Mouse (Mus musculus) lung, embryonic 16.5 days (tissue): ENCODE results near the gene Chd9. TPM values are rescaled to one million over a fixed set of nuclear protein-coding genes. Genes with fewer than 3 reads are reported as not detected.

Experiments used
- ATAC-seq: fragments of 200-750 bp; cut with Nextera tagmentation; 2 replicates; pipeline ENCODE4 v1.8.0; 2017; ENCODE audit warnings: low read depth, mild to moderate bottlenecking, moderate library complexity
- H3K27ac ChIP-seq: fragments of 300-500 bp; sonication (generic); 2 replicates; pipeline ENCODE4 v1.5.1; 2014; ENCODE audit warnings: mild to moderate bottlenecking, control low read depth, low read length
- H3K27me3 ChIP-seq: fragments of 300-500 bp; sonication (generic); 2 replicates; pipeline ENCODE4 v1.6.1; 2014; ENCODE audit warnings: low read depth, low read length, mixed read lengths; ENCODE audit not compliant: control insufficient read depth, insufficient read depth
- H3K36me3 ChIP-seq: fragments of 300-500 bp; sonication (generic); 2 replicates; pipeline ENCODE4 v1.6.1; 2014; ENCODE audit warnings: low read length; ENCODE audit not compliant: control insufficient read depth, insufficient read depth
- H3K4me1 ChIP-seq: fragments of 300-500 bp; sonication (generic); replicated peaks from 2 replicates; pipeline ENCODE4 v1.6.1; 2014; ENCODE audit warnings: low read length, mixed read lengths; ENCODE audit not compliant: control insufficient read depth, insufficient read depth
- H3K4me2 ChIP-seq: fragments of 300-500 bp; sonication (generic); 2 replicates; pipeline ENCODE4 v1.6.1; 2014; ENCODE audit warnings: low read depth, low read length, control low read depth
- H3K4me3 ChIP-seq: fragments of 300-500 bp; sonication (generic); 2 replicates; pipeline ENCODE4 v1.5.1; 2014; ENCODE audit warnings: mild to moderate bottlenecking, low read length, control low read depth
- H3K9ac ChIP-seq: fragments of 300-500 bp; sonication (generic); 2 replicates; pipeline ENCODE4 v1.6.1; 2014; ENCODE audit warnings: low read length, control low read depth
- H3K9me3 ChIP-seq: fragments of 300-500 bp; sonication (generic); 2 replicates; pipeline ENCODE4 v1.6.1; 2016; ENCODE audit warnings: low read length; ENCODE audit not compliant: control insufficient read depth
- WGBS: fragments of 180-500 bp; shearing (Covaris S2); extraction: QIAGEN DNeasy Blood & Tissue Kit; methylation state at CpG from one replicate; pipeline ENCODE4 v1.1.7; 2014; 5-methylcytosine and 5-hydroxymethylcytosine counted together
- polyA plus RNA-seq: library from polyadenylated mRNA; unstranded; fragments of >200 nt; fragmentation: Nextera tagmentation; extraction: Ambion mirVana; gene quantifications from 2 replicates; pipeline ENCODE4 v1.2.1, GENCODE M21; 2015

Chd9 gene
- polyA plus RNA-seq, 1 experiment from 2014 or later = 95.9 TPM

DNA sequence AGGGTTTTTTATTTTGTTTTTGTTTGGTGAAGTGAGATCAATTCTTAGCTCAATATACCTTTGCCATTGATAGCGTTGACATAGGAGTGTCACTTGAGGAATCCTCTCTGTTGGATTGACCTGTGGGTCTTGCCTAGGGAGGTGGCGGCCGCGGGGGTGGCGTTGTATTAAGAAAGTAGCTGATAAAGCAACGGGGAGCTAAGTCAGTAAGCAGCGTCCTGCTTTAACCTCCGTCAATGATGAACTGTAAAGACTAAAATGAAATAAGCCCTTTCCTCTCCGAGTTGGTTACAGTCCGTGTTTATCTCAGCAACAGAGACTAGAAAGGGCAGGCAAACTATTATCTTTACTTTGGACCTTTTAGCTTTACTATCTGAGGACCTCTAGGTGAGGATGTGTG is 241.3 kb downstream of the Chd9 start:
- no peaks in the 10 kb centered on the region for H3K36me3 ChIP-seq
- peak overlapping the region; percentile 92 for H3K9ac ChIP-seq
- no peaks in the 10 kb centered on the region for H3K9me3 ChIP-seq
- no peak overlapping the region for H3K27ac ChIP-seq
- H3K4me3 ChIP-seq = peak overlapping the region; percentile 95
- peaks cover 12% of the 10 kb centered on the region for H3K4me1 ChIP-seq
- peak overlapping the region; percentile 65 for H3K4me2 ChIP-seq
- WGBS = 5% methylated on average over 10 of the region's 10 CpGs
- H3K27me3 ChIP-seq = no peaks in the 10 kb centered on the region
- ATAC-seq = peak; percentile 17; the same call in 1 of the 2 replicates

DNA sequence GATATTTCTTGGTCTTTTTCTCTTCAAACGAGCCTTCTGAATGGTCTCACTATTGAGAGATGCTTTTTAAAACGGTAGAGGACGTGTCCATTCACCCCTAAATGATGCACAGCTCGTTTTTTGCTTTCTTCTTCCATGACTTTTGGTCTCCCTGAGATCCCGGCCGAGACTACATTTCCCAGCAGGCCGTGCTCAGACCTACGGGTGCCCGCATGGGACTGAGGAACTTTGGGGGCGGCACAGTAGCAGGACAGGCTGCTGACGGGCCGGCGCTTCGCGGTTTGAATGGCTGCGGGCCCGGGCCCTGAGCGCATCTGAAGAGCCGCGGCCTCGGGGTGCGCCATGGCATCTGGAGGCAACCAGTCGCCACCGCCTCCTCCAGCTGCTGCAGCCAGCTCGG is 241.7 kb downstream of the Chd9 start, which contains the start of gene Rbl2:
TSS of gene Rbl2 (plus strand) at position 224 of the 400 bp plus-strand sequence.
- peak within 1 kb of the TSS; percentile 65 for H3K4me2 ChIP-seq
- WGBS = 0% methylated on average over 25 of the region's 25 CpGs
- H3K4me3 ChIP-seq = peak within 1 kb of the TSS; percentile 95
- no peaks in the 10 kb centered on the region for H3K36me3 ChIP-seq
- no peaks in the 10 kb centered on the region for H3K27me3 ChIP-seq
- ATAC-seq = peak; percentile 98
- no peaks in the 10 kb centered on the region for H3K9me3 ChIP-seq
- H3K27ac ChIP-seq = peak within 1 kb of the TSS; percentile 87
- peaks cover 12% of the 10 kb centered on the region for H3K4me1 ChIP-seq
- peak within 1 kb of the TSS; percentile 92 for H3K9ac ChIP-seq

DNA sequence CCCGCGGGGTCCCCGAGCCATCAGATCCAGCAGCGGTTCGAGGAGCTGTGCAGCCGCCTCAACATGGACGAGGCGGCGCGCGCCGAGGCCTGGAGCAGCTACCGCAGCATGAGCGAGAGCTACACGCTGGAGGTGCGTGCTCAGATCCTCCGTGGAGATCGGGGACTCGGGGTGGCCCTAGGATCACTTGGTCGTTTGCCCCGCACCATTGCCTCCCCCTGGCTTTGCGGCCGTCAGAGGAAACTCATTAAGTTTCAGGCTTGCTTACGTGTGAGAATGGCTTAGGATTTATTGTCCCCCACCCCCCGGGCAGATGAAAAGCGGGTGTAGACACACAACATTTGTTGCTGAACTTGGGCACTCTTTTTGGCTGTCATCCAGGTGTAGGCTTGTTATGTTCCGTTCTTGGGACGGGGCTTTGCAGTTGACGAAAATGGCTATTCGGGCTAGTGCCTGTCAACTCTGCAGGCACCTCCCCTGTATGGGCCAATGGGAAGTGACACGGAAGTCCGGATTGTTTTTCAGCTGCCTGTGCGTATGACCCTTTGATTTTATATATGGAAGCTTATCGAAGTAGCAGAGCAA is 242.2 kb downstream of the Chd9 start:
- H3K27ac ChIP-seq = peak overlapping the region; percentile 87
- no peaks in the 10 kb centered on the region for H3K36me3 ChIP-seq
- H3K4me1 ChIP-seq = peaks cover 12% of the 10 kb centered on the region
- peak overlapping the region; percentile 95 for H3K4me3 ChIP-seq
- WGBS = under 1% methylated on average over 33 of the region's 34 CpGs
- ATAC-seq = peak; percentile 91
- H3K4me2 ChIP-seq = peak overlapping the region; percentile 65
- no peaks in the 10 kb centered on the region for H3K27me3 ChIP-seq
- peak overlapping the region; percentile 92 for H3K9ac ChIP-seq
- H3K9me3 ChIP-seq = no peaks in the 10 kb centered on the region

DNA sequence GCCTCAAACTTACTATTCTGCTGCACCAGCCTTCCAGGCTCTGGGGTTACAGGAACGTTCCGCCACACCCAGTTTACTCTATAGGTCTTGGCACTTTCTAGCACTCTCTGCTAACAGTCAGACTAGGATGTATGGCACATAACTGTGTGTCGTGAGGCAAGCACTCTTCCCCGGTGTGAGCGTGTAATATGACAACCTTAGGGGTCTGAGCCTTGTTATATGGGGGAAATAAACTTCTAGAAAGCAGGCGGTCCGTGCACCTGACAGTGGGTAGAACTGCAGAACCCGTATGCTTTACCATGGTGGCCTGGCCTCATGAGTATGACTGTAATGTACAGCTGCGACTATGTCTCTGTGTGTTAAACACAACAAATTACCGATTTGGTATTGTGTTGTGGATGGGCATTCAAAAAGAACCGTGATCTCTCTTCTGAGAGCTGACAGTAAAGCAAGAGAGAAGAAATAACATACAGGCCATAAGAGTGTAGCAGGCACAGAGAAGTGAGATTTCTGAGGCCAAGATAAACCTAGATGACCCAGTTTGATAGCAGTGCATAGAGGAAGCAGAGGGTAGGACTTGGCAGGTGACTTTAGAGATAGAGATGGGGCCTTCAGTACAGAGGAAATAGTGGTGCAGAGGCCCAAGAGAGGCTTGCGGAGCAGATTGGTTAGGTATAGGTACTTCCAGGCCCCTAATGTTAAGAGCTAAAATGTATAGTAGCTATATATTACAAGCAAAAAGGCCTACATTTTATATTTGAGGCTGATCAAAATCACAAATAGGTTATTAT is 249.1 kb downstream of the Chd9 start:
- peaks cover 18% of the 10 kb centered on the region for H3K36me3 ChIP-seq
- no peaks in the 10 kb centered on the region for H3K4me1 ChIP-seq
- no peak for ATAC-seq
- no peaks in the 10 kb centered on the region for H3K27me3 ChIP-seq
- no peak overlapping the region for H3K27ac ChIP-seq
- H3K4me2 ChIP-seq = no peak overlapping the region
- H3K4me3 ChIP-seq = no peak overlapping the region
- H3K9ac ChIP-seq = no peak overlapping the region
- H3K9me3 ChIP-seq = no peaks in the 10 kb centered on the region
- WGBS = 89% methylated on average over 12 of the region's 12 CpGs

DNA sequence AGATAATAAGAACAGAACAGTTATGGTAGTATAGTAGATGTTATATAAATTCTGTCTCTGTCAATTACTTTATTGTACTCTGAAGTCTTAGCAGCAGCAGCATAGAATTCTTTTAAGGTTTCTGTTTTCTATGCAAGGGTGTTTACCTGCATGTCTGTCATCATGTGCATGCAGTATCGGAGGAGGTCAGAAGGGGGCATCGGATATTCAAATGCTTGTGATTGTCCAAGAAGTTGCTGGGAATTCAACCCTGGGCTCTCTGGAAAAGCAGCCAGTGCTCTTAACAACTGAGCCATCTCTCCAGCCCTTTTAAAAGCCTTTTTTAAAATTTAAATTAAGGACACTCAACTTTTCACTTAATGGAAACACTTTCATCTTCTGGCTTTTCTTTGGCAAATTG is 251.5 kb downstream of the Chd9 start:
- no peak for ATAC-seq
- Histone ChIP-seq H3K9ac (no peak overlapping the region), H3K9me3 (no peaks in the 10 kb centered on the region), H3K27ac (no peak overlapping the region), H3K27me3 (no peaks in the 10 kb centered on the region), H3K4me2 (no peak overlapping the region), H3K4me3 (no peak overlapping the region), H3K36me3 (peaks cover 25% of the 10 kb centered on the region), H3K4me1 (no peaks in the 10 kb centered on the region)
- WGBS = 90% methylated on average over 2 of the region's 2 CpGs

DNA sequence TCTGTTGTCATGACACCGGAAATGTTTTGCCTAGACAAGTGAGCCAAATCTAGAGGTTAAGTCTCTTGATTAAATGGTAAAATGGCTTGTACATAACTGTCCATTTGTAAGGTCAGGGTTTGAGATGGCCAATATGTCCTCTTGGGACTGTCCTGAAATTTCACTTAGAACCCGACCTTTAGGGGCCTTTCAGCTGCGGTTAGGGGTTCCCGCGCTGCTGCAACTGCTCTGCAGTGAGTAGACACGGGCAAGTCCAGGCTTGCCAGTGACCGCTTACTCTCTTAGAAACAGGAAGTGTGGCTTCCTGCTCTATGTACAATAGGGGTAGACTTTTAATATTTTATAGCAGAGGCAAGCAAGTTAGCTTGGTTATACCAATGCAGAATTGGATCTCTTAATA is 253.8 kb downstream of the Chd9 start:
- Histone ChIP-seq H3K27me3 (no peaks in the 10 kb centered on the region), H3K27ac (no peak overlapping the region)

DNA sequence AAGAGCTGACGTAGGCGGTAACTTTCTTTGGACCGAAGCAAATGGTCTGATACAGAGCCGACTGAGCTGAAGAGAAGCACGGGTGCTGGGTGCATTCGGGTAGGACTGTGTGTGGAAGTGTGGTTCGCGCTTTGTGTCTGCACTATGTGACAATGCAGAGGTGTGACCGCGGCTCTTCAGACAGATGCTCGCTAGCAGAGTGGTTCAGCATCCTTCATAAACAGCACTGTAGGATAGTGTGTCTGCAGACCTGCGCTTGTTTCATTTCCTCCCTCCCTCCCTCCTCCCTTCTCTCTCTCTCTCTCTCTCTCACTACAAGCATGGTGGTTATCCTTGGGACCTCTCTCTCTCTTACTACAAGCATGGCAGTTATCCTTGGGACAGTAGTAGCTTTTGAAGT is 254.3 kb downstream of the Chd9 start:
- 89% methylated on average over 12 of the region's 12 CpGs for WGBS
- H3K27ac ChIP-seq = no peak overlapping the region
- H3K27me3 ChIP-seq = no peaks in the 10 kb centered on the region
- H3K4me3 ChIP-seq = no peak overlapping the region
- H3K9me3 ChIP-seq = no peaks in the 10 kb centered on the region
- H3K36me3 ChIP-seq = peaks cover 36% of the 10 kb centered on the region
- H3K4me2 ChIP-seq = no peak overlapping the region
- H3K4me1 ChIP-seq = no peaks in the 10 kb centered on the region
- ATAC-seq = no peak
- no peak overlapping the region for H3K9ac ChIP-seq

More for the DNA sequence above, 253.8 kb downstream of the Chd9 start:
- WGBS = 65% methylated on average over 7 of the region's 7 CpGs
- Histone ChIP-seq H3K4me2 (no peak overlapping the region), H3K9me3 (no peaks in the 10 kb centered on the region), H3K36me3 (peaks cover 35% of the 10 kb centered on the region), H3K4me1 (no peaks in the 10 kb centered on the region), H3K9ac (no peak overlapping the region), H3K4me3 (no peak overlapping the region)
- ATAC-seq = peak; percentile 59; the same call in 1 of the 2 replicates

DNA sequence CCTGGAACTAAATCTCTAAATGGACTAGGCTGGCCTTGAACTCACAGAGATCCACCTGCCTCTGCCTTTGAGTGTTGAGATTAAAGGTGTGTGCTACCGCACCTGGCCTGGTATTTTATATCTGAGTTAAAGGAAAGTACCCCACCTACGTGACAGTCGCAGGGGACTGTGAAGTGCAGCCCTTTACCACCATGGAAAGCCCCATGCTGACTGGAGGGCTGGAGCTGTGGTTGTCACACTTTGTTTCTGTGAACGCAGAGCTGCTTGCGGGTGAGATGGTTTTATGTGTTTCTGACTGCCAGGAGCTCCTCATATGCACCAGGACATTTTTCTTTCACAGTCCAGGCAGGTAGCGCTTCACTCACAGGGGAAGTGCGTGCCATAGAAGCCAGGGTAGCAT is 260.3 kb downstream of the Chd9 start:
- H3K36me3 ChIP-seq = peaks cover 31% of the 10 kb centered on the region
- no peak for ATAC-seq

DNA sequence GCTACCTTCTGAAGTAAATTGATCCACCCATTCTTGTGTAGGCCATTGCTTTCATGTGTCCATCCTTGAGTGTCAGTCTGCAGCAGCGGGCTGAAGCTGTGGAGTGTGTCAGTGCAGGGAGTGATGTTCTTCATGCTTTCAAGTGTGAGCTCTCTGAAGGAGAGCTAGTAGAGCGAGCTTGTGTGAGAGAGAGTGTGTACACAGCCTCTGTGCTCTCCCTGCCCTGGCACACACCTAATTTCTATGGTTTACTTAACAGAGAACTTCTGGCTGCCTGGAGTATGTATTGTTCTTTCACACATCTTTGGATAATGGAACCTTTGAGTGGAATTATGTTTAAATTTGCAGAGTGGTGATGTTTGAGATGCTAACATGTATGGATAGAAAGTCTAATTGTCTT is 261.4 kb downstream of the Chd9 start:
- peak; percentile 71 for ATAC-seq
- H3K4me1 ChIP-seq = 0 out of 2 replicates have a peak, but pooled peaks cover 2% of the 10 kb centered on the region
- no peak overlapping the region for H3K9ac ChIP-seq
- H3K36me3 ChIP-seq = peaks cover 26% of the 10 kb centered on the region
- no peaks in the 10 kb centered on the region for H3K27me3 ChIP-seq
- no peaks in the 10 kb centered on the region for H3K9me3 ChIP-seq
- 66% methylated on average over 2 of the region's 2 CpGs for whole genome bisulfite sequencing
- H3K4me3 ChIP-seq = no peak overlapping the region
- no peak overlapping the region for H3K4me2 ChIP-seq
- H3K27ac ChIP-seq = peak overlapping the region; percentile 66; the same call in 1 of the 2 replicates

More for the DNA sequence above, 260.3 kb downstream of the Chd9 start:
- H3K4me2 ChIP-seq = no peak overlapping the region
- no peak overlapping the region for H3K9ac ChIP-seq
- H3K4me3 ChIP-seq = no peak overlapping the region
- WGBS = 93% methylated on average over 7 of the region's 7 CpGs
- no peaks in the 10 kb centered on the region for H3K9me3 ChIP-seq
- H3K27me3 ChIP-seq = no peaks in the 10 kb centered on the region
- 0 out of 2 replicates have a peak, but pooled peaks cover 2% of the 10 kb centered on the region for H3K4me1 ChIP-seq
- H3K27ac ChIP-seq = no peak overlapping the region
